Mouse (Mus musculus): ENCODE measurements at regions not wholly inside any gene's neighbourhood (a gene's known extent, or its start where the extent isn't known, plus 50 kb on each side); places are given as distances from the start of the nearest gene placed in this dataset.

DNA sequence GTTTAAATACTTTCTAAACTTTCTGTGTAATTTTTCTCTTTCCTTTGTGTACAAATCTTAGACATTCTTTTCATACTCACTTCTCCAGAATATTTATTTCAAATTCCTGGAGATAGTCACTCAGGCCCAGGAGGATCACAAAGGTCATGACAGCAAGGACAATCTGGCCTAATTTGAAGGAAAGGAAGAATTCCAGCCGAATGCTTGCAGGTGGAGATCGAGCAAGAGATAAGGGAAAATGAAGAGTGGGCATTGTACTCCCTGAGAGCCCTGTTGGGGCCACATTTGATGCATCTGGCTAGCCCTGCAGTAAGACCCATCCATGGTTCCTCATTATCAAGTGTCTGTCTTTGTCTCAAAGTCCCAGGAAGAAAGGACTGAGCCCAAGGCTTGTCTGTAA lies 66.0 kb upstream of the Jazf1 start:
- TF ChIP-seq POLR2A (IDR thresholded peaks at IDR 0.05; ENCODE audit: low read depth, low read length) (no peak), CTCF (conservative IDR thresholded peaks at IDR 0.05; ENCODE audit: insufficient read depth, insufficient read length, low read depth, low read length) (no peak)
